Mouse (Mus musculus) thymus, adult 2 months (tissue): ENCODE data around the gene Mtmr4.

Experiments used
- CTCF ChIP-seq: fragments of 200-500 bp; IDR thresholded peaks from 2 replicates; pipeline ENCODE4 v1.5.1; 2012; ENCODE audit warnings: mild to moderate bottlenecking, control low read depth, low read length, moderate library complexity, borderline replicate concordance; ENCODE audit not compliant: control insufficient read depth, poor library complexity, insufficient read depth; ENCODE audit errors: extremely low read depth
- POLR2A ChIP-seq: fragments of 200-500 bp; IDR thresholded peaks from 2 replicates; pipeline ENCODE4 v1.6.1; 2012; ENCODE audit warnings: mild to moderate bottlenecking, low read length, control low read depth, moderate library complexity; ENCODE audit not compliant: control insufficient read depth, poor library complexity, insufficient read depth; ENCODE audit errors: extremely low read depth

- TF ChIP-seq CTCF (no peak), POLR2A (no peak)
These were observed 30.8 kb upstream of the Mtmr4 start for GRCm38 (mm10) chr11:87561208-87561607.
